Mouse (Mus musculus) midbrain, embryonic 12.5 days (tissue): ENCODE measurements around the gene Atp11c. TPM values are rescaled to one million over a fixed set of nuclear protein-coding genes. Genes with fewer than 3 reads are reported as not detected.
A peak's percentile ranks its signal among the peaks of the same experiment; 100 is the strongest.

ENCODE experiments used
- ATAC-seq: fragments of 200-750 bp; cut with Nextera tagmentation; 2 replicates; pipeline ENCODE4 v1.8.0; 2017; ENCODE audit warnings: low read depth, moderate TSS enrichment, moderate library complexity; ENCODE audit not compliant: low FRiP score
- H3K27ac ChIP-seq: fragments of 300-500 bp; sonication (generic); replicated peaks from 2 replicates; pipeline ENCODE4 v1.5.1; 2016; ENCODE audit warnings: mild to moderate bottlenecking
- H3K27me3 ChIP-seq: fragments of 300-500 bp; sonication (generic); 2 replicates; pipeline ENCODE4 v1.6.1; 2016; ENCODE audit warnings: mild to moderate bottlenecking
- H3K36me3 ChIP-seq: fragments of 300-500 bp; sonication (generic); 2 replicates; pipeline ENCODE4 v1.6.1; 2016
- H3K4me1 ChIP-seq: fragments of 300-500 bp; sonication (generic); 2 replicates; pipeline ENCODE4 v1.6.1; 2016
- H3K4me2 ChIP-seq: fragments of 300-500 bp; sonication (generic); replicated peaks from 2 replicates; pipeline ENCODE4 v1.6.1; 2016; ENCODE audit warnings: mild to moderate bottlenecking, moderate library complexity
- H3K4me3 ChIP-seq: fragments of 300-500 bp; sonication (generic); 2 replicates; pipeline ENCODE4 v1.5.1; 2016; ENCODE audit warnings: mild to moderate bottlenecking
- H3K9ac ChIP-seq: fragments of 300-500 bp; sonication (generic); replicated peaks from 2 replicates; pipeline ENCODE4 v1.6.1; 2016; ENCODE audit warnings: mild to moderate bottlenecking, moderate library complexity
- H3K9me3 ChIP-seq: fragments of 300-500 bp; sonication (generic); 2 replicates; pipeline ENCODE4 v1.6.1; 2016; ENCODE audit warnings: mild to moderate bottlenecking
- WGBS: fragments of 180-500 bp; shearing (Covaris S2); methylation state at CpG from one replicate; pipeline ENCODE4 v1.1.7; 2016; 5-methylcytosine and 5-hydroxymethylcytosine counted together
- polyA plus RNA-seq: library from polyadenylated mRNA; unstranded; fragments of >200 nt; fragmentation: Nextera tagmentation; extraction: Ambion mirVana; gene quantifications from 2 replicates; pipeline ENCODE4 v1.2.1, GENCODE M21; 2016

Atp11c gene
- polyA plus RNA-seq, 1 experiment from 2014 or later, result 17.2 TPM

DNA sequence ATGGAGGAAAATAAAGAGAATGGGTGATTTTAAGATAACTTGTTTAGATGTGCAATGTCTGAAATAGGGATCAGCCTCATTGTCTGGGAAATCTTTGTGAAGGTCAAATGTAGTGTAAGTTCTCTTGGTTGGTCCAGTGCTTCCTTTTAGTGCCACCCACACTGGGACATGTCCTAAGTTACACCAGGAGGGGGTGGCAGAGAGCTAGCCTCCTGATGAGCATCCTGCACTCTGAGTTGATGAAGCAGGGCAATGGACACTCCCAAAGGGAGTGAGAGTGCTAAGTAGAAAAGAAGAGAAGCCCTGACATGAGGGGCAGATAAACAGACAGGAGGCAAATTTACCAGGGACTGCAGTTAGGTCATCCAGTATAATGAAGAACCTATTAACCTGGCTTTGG is 88.5 kb downstream of the Atp11c start:
- Histone ChIP-seq H3K9me3 (no peaks in the 10 kb centered on the region), H3K4me2 (no peak overlapping the region), H3K36me3 (no peaks in the 10 kb centered on the region), H3K4me3 (no peak overlapping the region), H3K27me3 (no peaks in the 10 kb centered on the region), H3K27ac (no peak overlapping the region), H3K9ac (no peak overlapping the region), H3K4me1 (no peaks in the 10 kb centered on the region)
- ATAC-seq, result peak; percentile 71; the same call in 1 of the 2 replicates

- Histone ChIP-seq H3K4me1 (no peaks in the 10 kb centered on the region), H3K4me2 (no peak overlapping the region), H3K9me3 (no peaks in the 10 kb centered on the region), H3K36me3 (no peaks in the 10 kb centered on the region), H3K4me3 (no peak overlapping the region), H3K27ac (no peak overlapping the region), H3K27me3 (no peaks in the 10 kb centered on the region), H3K9ac (no peak overlapping the region)
- 31% methylated on average over 1 of the region's 1 CpGs for WGBS
- ATAC-seq, result no peak
These were observed 94.7 kb downstream of the Atp11c start for GRCm38 (mm10) chrX:60497750-60498149.

GRCm38 (mm10) chrX:60495308-60495707 is 97.2 kb downstream of the Atp11c start:
- no peaks in the 10 kb centered on the region for H3K27me3 ChIP-seq
- ATAC-seq, result no peak
- H3K27ac ChIP-seq, result no peak overlapping the region
- H3K4me1 ChIP-seq, result no peaks in the 10 kb centered on the region
- H3K36me3 ChIP-seq, result no peaks in the 10 kb centered on the region
- H3K9me3 ChIP-seq, result no peaks in the 10 kb centered on the region
- no peak overlapping the region for H3K9ac ChIP-seq
- H3K4me2 ChIP-seq, result no peak overlapping the region
- H3K4me3 ChIP-seq, result no peak overlapping the region

- H3K27me3 ChIP-seq, result no peaks in the 10 kb centered on the region
- H3K9ac ChIP-seq, result no peak overlapping the region
- H3K4me1 ChIP-seq, result no peaks in the 10 kb centered on the region
- no peak for ATAC-seq
- H3K36me3 ChIP-seq, result no peaks in the 10 kb centered on the region
- no peak overlapping the region for H3K4me3 ChIP-seq
- no peak overlapping the region for H3K4me2 ChIP-seq
- no peak overlapping the region for H3K27ac ChIP-seq
- WGBS, result 16% methylated on average over 2 of the region's 2 CpGs
- H3K9me3 ChIP-seq, result no peaks in the 10 kb centered on the region
These were observed 128.7 kb downstream of the Atp11c start for GRCm38 (mm10) chrX:60463786-60464185.

DNA sequence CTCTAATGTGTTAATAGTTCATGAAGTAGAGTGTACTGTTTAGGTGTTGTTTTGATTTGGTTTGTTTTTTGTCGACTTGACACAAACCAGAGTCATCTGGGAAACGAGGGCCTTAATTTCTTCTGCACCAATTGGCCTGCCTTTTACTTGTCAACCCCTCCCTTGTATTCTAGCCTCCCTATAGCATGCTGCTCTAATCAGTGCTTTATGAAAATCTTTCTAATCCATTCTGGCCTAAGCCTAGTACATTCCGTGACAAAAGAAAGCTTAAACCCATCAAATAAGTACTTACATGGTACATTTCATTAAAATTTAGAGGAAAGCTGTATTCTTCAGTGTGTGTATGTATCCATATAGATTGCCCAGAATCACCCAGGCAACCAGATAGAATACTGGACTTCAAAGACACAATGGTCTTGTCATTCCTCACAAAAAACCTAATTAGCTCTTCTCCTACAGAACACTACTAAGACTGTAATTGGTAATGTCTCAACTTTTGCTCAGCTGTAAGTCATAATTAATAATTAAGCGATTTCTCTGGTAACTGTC is 177.9 kb downstream of the Atp11c start:
- H3K9ac ChIP-seq, result no peak overlapping the region
- H3K9me3 ChIP-seq, result no peaks in the 10 kb centered on the region
- H3K36me3 ChIP-seq, result no peaks in the 10 kb centered on the region
- no peaks in the 10 kb centered on the region for H3K4me1 ChIP-seq
- H3K27me3 ChIP-seq, result no peaks in the 10 kb centered on the region
- no peak overlapping the region for H3K4me2 ChIP-seq
- 43% methylated on average over 4 of the region's 4 CpGs for WGBS
- H3K27ac ChIP-seq, result no peak overlapping the region
- no peak overlapping the region for H3K4me3 ChIP-seq
- ATAC-seq, result peak; percentile 34; the same call in 1 of the 2 replicates

GRCm38 (mm10) chrX:60405681-60406080 is 186.8 kb downstream of the Atp11c start:
- Histone ChIP-seq H3K36me3 (no peaks in the 10 kb centered on the region), H3K27ac (no peak overlapping the region), H3K4me1 (peaks cover 6% of the 10 kb centered on the region; the same call in 1 of the 2 replicates), H3K9me3 (no peaks in the 10 kb centered on the region), H3K9ac (no peak overlapping the region), H3K4me3 (no peak overlapping the region), H3K27me3 (no peaks in the 10 kb centered on the region), H3K4me2 (no peak overlapping the region)
- WGBS, result 50% methylated on average over 4 of the region's 4 CpGs
- no peak for ATAC-seq

DNA sequence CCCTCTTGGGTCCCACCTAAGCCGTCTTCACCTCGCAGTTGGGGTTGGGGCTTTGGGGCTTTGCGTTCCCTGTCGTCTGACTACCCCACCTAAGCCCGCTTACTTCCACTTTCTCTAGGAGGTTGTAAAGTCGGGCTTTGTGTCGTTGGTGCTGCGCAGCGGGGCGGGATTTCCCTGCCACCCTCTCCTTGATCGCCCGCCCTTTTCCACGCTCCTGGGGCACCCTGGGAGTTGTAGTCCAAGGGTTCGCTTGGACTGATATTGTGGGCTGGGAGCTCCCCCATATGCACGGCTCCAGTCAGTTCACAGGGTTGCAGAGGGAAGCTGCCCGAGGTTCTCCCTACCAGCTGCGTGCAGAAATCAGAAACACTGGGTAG is 187.8 kb downstream of the Atp11c start:
- Histone ChIP-seq H3K4me2 (peak overlapping the region; percentile 38), H3K27ac (peak overlapping the region; percentile 93), H3K9ac (peak overlapping the region; percentile 85), H3K4me3 (peak overlapping the region; percentile 68), H3K4me1 (peaks cover 6% of the 10 kb centered on the region; the same call in 1 of the 2 replicates), H3K9me3 (no peaks in the 10 kb centered on the region), H3K36me3 (no peaks in the 10 kb centered on the region), H3K27me3 (no peaks in the 10 kb centered on the region)
- WGBS, result 22% methylated on average over 17 of the region's 17 CpGs
- ATAC-seq, result peak; percentile 94

- H3K4me2 ChIP-seq, result peak overlapping the region; percentile 61
- 22% methylated on average over 67 of the region's 126 CpGs for WGBS
- no peaks in the 10 kb centered on the region for H3K9me3 ChIP-seq
- peak; percentile 81 for ATAC-seq
- peak overlapping the region; percentile 93 for H3K27ac ChIP-seq
- peaks cover 6% of the 10 kb centered on the region; the same call in 1 of the 2 replicates for H3K4me1 ChIP-seq
- H3K36me3 ChIP-seq, result no peaks in the 10 kb centered on the region
- H3K4me3 ChIP-seq, result peak overlapping the region; percentile 68
- H3K9ac ChIP-seq, result peak overlapping the region; percentile 85
- no peaks in the 10 kb centered on the region for H3K27me3 ChIP-seq
These were observed 188.5 kb downstream of the Atp11c start for GRCm38 (mm10) chrX:60403764-60404667.

GRCm38 (mm10) chrX:60403062-60403763 is 189.3 kb downstream of the Atp11c start:
- H3K4me3 ChIP-seq, result peak overlapping the region; percentile 68
- H3K4me2 ChIP-seq, result peak overlapping the region; percentile 61
- WGBS, result 22% methylated on average over 43 of the region's 46 CpGs
- H3K4me1 ChIP-seq, result peaks cover 6% of the 10 kb centered on the region; the same call in 1 of the 2 replicates
- peak overlapping the region; percentile 58; the same call in 1 of the 2 replicates for H3K27ac ChIP-seq
- peak overlapping the region; percentile 69 for H3K9ac ChIP-seq
- H3K36me3 ChIP-seq, result no peaks in the 10 kb centered on the region
- H3K27me3 ChIP-seq, result no peaks in the 10 kb centered on the region
- peak; percentile 21 for ATAC-seq
- no peaks in the 10 kb centered on the region for H3K9me3 ChIP-seq

GRCm38 (mm10) chrX:60394292-60394691 is 198.2 kb downstream of the Atp11c start:
- Histone ChIP-seq H3K4me2 (no peak overlapping the region), H3K9me3 (no peaks in the 10 kb centered on the region), H3K36me3 (no peaks in the 10 kb centered on the region), H3K9ac (no peak overlapping the region), H3K27me3 (no peaks in the 10 kb centered on the region), H3K4me1 (no peaks in the 10 kb centered on the region), H3K27ac (no peak overlapping the region), H3K4me3 (no peak overlapping the region)
- ATAC-seq, result no peak
- 75% methylated on average over 4 of the region's 4 CpGs for WGBS

DNA sequence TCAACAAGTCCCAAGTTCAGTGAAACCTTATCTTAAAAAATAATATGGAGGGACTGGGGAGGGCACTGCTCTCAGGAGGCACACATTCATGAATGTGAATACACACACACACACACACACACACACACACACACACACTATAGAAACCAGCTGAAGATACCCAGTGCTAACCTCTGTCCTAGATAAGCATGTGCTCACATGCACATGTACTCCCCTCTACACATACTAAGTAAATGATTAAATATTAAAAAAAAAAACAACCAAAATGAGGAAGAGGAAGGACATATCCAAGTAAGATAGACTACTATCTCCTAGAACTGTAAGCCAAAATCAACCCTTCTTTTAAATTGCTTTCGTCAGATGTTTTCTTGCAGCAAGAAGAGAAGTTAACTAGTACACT is 205.6 kb downstream of the Atp11c start:
- no peak for ATAC-seq
- WGBS, result 85% methylated on average over 1 of the region's 1 CpGs

DNA sequence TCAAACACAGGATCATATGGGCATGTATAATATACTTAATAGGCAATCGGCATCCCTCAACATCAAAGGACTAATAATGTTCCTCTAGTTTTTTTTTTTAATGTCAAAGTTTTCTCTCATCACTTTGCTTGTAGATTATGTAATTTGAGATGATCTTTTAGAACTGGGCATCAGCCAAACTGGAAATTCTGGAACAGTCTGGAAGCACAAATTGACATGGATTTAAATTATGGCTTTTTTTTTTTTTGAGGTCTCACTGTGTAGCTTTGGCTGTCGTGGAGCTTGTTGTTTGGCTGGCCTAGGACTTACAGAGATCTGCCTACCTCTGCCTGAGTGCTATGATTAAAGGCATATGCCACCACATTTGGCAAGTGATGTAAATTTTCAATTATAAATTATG is 210.8 kb downstream of the Atp11c start:
- no peak overlapping the region for H3K4me2 ChIP-seq
- no peaks in the 10 kb centered on the region for H3K36me3 ChIP-seq
- no peak for ATAC-seq
- H3K9me3 ChIP-seq, result no peaks in the 10 kb centered on the region
- no peaks in the 10 kb centered on the region for H3K4me1 ChIP-seq
- H3K4me3 ChIP-seq, result no peak overlapping the region
- 75% methylated on average over 2 of the region's 2 CpGs for WGBS
- H3K27ac ChIP-seq, result no peak overlapping the region
- no peak overlapping the region for H3K9ac ChIP-seq
- no peaks in the 10 kb centered on the region for H3K27me3 ChIP-seq

More for the DNA sequence above, 205.6 kb downstream of the Atp11c start:
- H3K9ac ChIP-seq, result no peak overlapping the region
- no peaks in the 10 kb centered on the region for H3K9me3 ChIP-seq
- no peaks in the 10 kb centered on the region for H3K27me3 ChIP-seq
- H3K36me3 ChIP-seq, result no peaks in the 10 kb centered on the region
- no peak overlapping the region for H3K4me3 ChIP-seq
- no peak overlapping the region for H3K27ac ChIP-seq
- H3K4me2 ChIP-seq, result no peak overlapping the region
- H3K4me1 ChIP-seq, result no peaks in the 10 kb centered on the region
